Mouse (Mus musculus) adrenal gland, postnatal 25 days (tissue): ENCODE results near the gene Bub1. TPM values are rescaled to one million over a fixed set of nuclear protein-coding genes. Genes with fewer than 3 reads are reported as not detected.

Experiments used
- DNase-seq: peaks from one replicate; pipeline ENCODE4 v3.0.0; 2021; ENCODE audit warnings: mixed read lengths
- total RNA-seq: library from RNA; stranded (reverse); gene quantifications from 2 replicates; pipeline ENCODE4 v1.2.3, GENCODE M21; 2021

The Bub1 gene
- total RNA-seq, 1 experiment from 2014 or later: 3.4 TPM

DNA sequence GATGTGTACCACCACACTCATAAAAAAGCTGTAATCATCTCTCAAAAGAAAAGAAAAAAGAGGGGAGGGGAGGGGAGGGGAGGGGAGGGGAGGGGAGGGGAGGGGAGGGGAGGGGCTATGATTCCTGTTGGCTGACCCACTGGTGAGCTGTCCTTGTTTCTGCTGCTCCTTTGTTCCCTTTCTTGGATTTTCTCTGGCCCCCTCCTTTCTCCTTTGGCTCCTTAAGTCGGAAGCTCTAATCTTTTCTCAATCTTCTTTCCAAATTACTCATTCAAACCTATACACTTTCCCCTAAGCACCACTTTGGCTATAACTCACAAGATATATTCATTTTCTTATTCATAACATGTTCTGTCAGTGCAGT, 57.1 kb downstream of the Bub1 start:
- no peak for DNase-seq

DNA sequence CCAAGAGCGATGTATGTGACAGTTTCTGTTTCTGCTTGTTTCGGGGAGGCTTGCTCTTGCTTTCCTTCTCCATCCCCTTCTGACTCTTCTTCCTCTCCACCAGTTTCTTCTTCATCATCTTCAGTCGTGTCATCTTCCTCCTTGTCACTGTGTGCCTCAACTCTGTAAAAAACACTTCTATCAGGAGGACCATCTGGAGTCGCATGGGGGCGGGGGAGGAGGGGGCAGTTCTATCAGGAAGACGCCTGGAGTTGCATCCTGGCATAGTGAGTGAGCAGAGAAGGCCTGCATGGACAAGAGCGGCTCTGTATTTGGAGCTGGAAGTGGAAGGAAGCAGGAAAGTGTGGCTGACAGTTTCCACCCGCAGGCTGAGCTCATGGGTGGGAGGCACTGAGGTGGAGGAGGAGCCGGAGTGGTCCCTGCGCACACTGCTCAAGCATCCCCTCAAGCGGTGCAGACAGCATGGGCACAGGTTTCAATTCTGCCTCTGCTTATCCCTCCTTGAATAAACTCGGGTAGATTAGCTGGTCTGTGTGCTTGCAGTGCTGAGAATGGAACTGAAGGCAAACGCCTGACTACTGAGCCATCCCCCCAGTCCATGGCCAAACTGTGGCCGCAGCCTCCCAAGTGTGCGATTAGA, 57.6 kb downstream of the Bub1 start:
- DNase-seq: no peak

DNA sequence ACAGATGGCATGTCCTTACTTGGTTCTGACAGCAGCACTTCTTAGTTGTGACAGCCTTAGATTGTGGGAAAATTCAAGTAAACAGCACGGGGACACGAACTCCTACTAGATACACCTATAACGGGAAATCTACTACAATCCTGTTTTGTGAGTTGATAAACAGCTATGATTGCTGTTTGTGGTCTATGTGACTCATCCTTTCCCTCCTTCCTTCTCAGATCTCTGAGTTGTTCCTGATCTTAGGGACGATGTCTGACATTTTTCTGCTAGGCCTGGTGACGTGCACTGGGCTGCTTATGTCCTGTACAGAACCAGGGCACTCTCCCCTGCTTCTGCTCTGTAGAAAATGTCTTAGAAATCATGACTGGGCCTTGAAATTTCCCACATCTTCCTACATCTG, 70.1 kb downstream of the Bub1 start:
- no peak for DNase-seq

GRCm38 (mm10) chr2:127760429-127761000, 71.2 kb downstream of the Bub1 start:
- no peak for DNase-seq

DNA sequence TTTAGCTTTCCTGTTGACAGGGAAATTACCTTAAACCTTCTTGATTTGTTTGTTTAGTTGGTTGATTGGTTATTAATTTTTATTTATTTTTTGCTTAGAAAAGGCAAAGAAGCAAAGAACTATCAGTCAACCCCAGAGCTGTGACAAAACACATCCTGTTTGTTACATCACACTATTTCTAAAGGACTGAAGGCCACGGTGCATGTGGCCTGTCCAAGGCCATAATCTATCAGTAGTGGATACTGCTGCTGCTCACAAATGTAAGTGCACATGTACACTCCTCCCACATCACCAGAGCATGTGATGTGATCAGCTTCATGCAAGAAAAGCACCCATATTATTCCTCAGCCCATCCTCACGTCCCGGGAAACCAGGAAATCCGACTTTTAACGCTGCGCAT, 71.7 kb downstream of the Bub1 start:
- DNase-seq: no peak

DNA sequence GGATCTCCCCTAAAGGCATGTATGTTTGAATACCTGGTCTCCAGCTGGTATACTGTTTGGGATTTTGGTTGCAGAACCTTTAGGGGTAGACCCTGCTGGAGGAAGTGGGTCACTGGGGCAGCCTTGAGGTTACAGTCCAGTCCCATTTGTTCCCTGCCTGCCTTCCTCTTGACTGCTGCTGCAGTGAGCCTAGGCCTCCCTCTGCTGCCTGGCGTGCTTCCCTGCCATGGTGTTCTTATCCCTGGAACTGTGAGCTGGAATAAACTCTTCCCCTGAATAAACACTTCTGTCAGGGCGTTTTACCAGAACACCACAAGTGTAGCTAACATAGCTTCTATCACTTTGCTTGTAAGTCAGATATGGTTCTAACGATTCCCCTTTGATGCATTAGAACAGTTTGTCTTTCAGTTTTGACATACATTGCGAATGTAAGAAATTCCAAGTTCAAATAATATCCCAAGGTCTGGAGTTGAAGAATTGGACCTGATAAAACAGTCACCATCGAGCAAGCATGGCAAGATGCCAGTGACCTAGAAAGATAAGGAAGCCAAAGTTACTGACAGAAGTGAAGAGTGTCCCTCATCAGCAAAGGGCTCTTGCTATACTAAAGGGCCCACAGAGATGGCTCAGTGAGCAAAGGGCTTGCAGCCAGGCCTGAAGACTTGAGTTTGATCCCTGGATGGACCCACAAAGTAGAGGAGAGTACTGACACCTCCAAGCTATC, 72.3 kb downstream of the Bub1 start:
- peak; percentile 48 for DNase-seq

DNA sequence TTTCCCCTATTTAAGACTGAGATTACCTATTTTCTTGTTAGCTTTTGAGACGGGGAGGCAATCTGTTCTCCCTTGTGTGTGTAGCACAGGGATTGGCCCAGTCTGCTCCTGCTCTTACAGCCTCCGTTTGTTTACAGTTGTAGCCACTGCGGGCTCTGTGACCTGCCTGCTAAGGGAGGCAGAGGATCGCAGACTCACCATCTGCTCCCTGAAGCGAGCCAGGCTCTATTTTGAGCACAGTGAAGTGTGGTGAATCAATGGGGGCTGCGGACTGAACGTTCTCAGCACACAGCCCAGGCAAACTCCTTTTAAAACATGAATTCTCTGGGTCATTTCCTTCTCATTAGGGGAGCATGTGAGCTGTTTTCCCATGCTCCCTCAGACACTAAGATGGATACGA, 74.5 kb downstream of the Bub1 start:
- no peak for DNase-seq

DNA sequence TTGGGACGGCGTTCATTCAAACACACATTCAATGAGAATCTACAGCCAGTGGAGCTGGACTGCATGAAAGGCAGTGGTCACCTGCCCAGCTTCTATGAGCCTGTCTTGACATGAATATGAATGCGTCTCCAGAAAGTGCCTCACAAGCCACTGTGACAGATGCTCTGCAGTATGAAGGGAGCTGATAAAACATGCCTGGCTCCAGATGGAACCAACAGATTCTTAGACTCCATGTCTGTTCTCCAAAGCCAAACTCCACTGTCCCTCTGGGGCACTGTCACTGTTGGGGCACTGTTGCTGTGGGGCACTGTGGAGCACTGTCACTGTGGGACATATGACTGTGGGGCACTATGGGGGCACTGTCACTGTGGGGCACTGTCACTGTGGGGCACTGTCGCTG, 77.6 kb downstream of the Bub1 start:
- no peak for DNase-seq

DNA sequence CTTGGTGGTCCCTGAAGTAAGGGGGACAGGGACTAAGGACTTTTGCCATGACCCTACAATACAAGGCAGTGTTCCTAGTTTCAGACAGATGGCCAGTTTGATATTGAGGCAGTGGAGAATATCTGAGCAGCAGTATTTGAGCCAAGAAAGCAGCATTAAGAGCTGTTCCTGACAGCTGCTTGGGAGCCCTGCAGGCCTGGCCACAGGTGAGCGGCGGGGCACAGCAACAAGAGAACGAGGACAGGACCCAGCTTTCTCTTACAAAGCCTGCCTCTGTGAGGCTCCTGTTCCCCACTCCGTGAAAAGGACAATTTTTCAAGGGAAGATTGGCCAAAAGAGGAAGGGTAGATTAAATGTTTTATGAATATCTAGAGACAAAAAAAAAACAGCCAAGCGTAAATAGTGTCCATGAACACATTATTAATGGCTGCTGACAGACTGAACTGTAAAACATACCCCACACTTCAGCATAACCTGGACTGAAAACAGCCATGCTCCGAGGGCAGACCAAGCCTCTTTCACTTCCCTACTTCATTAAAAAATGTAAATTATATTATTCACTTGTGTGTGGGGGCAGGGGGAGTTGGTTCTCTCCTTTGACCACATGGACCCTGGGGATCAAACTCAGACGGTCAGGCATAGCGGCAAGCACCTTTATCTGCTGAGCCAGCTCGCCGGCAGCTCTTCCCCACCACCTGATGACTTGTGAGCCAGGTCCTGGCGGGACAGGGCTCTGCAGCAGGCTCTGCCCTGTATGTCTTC, 79.6 kb downstream of the Bub1 start:
- DNase-seq: no peak

Other genes starting within 250 kb of the Bub1 start
- 4.5 and 4.8 TPM in 2 replicates for gene Zfp661, start 244.8 kb downstream of the Bub1 start, total RNA-seq
- gene Mrps5, start 244.6 kb downstream of the Bub1 start, total RNA-seq: 97.4 and 98.4 TPM in 2 replicates
- gene Mal, start 175.2 kb downstream of the Bub1 start, total RNA-seq: 5.4 and 5.7 TPM in 2 replicates
- 0.61 and 0.76 TPM in 2 replicates for gene Mall, start 101.9 kb downstream of the Bub1 start, total RNA-seq
- gene Nphp1, start 43.0 kb downstream of the Bub1 start, total RNA-seq: 17.8 and 27.6 TPM in 2 replicates
- gene Mtln, start 39.4 kb downstream of the Bub1 start, total RNA-seq: 83.7 and 107 TPM in 2 replicates
- gene Acoxl, start 7.0 kb upstream of the Bub1 start, total RNA-seq: 1.7 and 2.1 TPM in 2 replicates